Mouse (Mus musculus): ENCODE data around the gene Fam126a. TPM values are rescaled to one million over a fixed set of nuclear protein-coding genes. Genes with fewer than 3 reads are reported as not detected.

Gene Fam126a
- total and polyA plus RNA-seq, 3 experiments = 30.0 to 51.1 (median 34.7) TPM

DNA sequence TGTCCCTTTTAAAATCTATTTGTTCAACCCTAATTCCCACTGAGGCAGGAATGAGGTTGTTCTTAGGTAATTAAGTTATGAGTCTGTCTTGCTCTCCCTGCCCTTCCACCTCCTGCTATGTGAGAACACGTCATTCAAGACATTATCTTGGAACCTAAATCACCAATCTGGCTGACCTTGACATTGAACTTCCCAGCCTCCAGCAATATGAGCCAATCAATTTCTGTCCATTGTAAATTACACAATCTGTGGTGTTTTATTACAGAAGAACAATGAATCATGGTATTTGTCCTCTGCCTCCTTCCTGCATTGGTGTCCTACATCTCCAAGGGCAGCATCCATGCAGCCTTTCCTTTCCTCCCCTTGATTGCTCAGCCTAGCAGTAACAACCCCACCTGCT is 13.9 kb upstream of the Fam126a start:
- no peaks in the 10 kb centered on the region for H3K9me3 ChIP-seq (replicated peaks; ENCODE audit: insufficient read depth, low read length)
- H3K79me2 ChIP-seq (ENCODE audit: control insufficient read depth, insufficient read depth, low read length, poor library complexity) = no peaks in the 10 kb centered on the region
- H3K27me3 ChIP-seq (ENCODE audit: control insufficient read depth in 1 of 2, insufficient read depth in 2 of 2, low read length in 2 of 2) = peaks cover 2 to 10% of the 10 kb centered on the region in 2 experiments; a peak in 3 of 4 replicates
- no peak for DNase-seq (ENCODE audit: low read depth, low spot score)
- H3K9ac ChIP-seq (ENCODE audit: control insufficient read depth, low read depth, low read length, poor library complexity, severe bottlenecking) = no peak overlapping the region
- no peak overlapping the region for H3K4me3 ChIP-seq (ENCODE audit: control insufficient read depth in 1 of 2, insufficient read depth in 1 of 2, low read depth in 2 of 2, low read length in 2 of 2)
- H3K36me3 ChIP-seq (ENCODE audit: control insufficient read depth in 1 of 2, insufficient read depth in 2 of 2, low read length in 2 of 2) = peaks cover 0 to 6% of the 10 kb centered on the region in 2 experiments; a peak in 2 of 4 replicates
- peaks cover 0 to 7% of the 10 kb centered on the region in 2 experiments; a peak in 2 of 4 replicates for H3K4me1 ChIP-seq (ENCODE audit: control insufficient read depth in 1 of 2, insufficient read depth in 2 of 2, low read length in 2 of 2)
- TF ChIP-seq BHLHE40 (IDR thresholded peaks at IDR 0.05; ENCODE audit: borderline replicate concordance, low read depth, low read length) (no peak), ZC3H11A (IDR thresholded peaks at IDR 0.05; ENCODE audit: low read depth, low read length) (no peak), MAFK (IDR thresholded peaks at IDR 0.05; ENCODE audit: borderline replicate concordance, low read depth, low read length) (no peak), ZNF384 (IDR thresholded peaks at IDR 0.05; ENCODE audit: low read depth, low read length) (no peak), ETS1 (IDR thresholded peaks at IDR 0.05; ENCODE audit: low read depth, low read length) (no peak), KAT2A (conservative IDR thresholded peaks at IDR 0.05; ENCODE audit: low read depth, low read length) (no peak), MEF2A (IDR thresholded peaks at IDR 0.05; ENCODE audit: extremely low read depth, insufficient replicate concordance, low read depth, low read length, poor library complexity, severe bottlenecking) (no peak), POLR2AphosphoS5 (IDR thresholded peaks at IDR 0.05; ENCODE audit: borderline replicate concordance, low read depth, low read length) (no peak), MXI1 (IDR thresholded peaks at IDR 0.05; ENCODE audit: low read depth, low read length) (no peak), MAX (IDR thresholded peaks at IDR 0.05; ENCODE audit: low read length) (no peak), E2F4 (IDR thresholded peaks at IDR 0.05; ENCODE audit: borderline replicate concordance, low read depth, low read length) (no peak), CHD1 (IDR thresholded peaks at IDR 0.05; ENCODE audit: low read depth, low read length) (no peak), POLR2A (IDR thresholded peaks at IDR 0.05; ENCODE audit: control insufficient read depth in 1 of 2, insufficient read depth in 1 of 2, low read depth in 1 of 2, low read length in 2 of 2, poor library complexity in 1 of 2) (no peak), EP300 (IDR thresholded peaks at IDR 0.05; ENCODE audit: low read depth in 1 of 2, low read length in 2 of 2) (no peak), ZMIZ1 (IDR thresholded peaks at IDR 0.05; ENCODE audit: low read depth, low read length) (no peak), SMC3 (IDR thresholded peaks at IDR 0.05; ENCODE audit: low read depth, low read length) (no peak), TBP (IDR thresholded peaks at IDR 0.05; ENCODE audit: low read depth, low read length) (no peak), ELF1 (IDR thresholded peaks at IDR 0.05; ENCODE audit: low read depth, low read length) (no peak), ZKSCAN1 (IDR thresholded peaks at IDR 0.05; ENCODE audit: low read depth, low read length) (no peak), USF2 (IDR thresholded peaks at IDR 0.05; ENCODE audit: borderline replicate concordance in 1 of 2, insufficient read depth in 1 of 2, low read depth in 1 of 2, low read length in 2 of 2) (no peak)
- H3K27ac ChIP-seq (ENCODE audit: control insufficient read depth, low read depth, low read length) = no peak overlapping the region

GRCm38 (mm10) chr5:24043367-24043766 is 12.9 kb upstream of the Fam126a start:
- H3K27me3 ChIP-seq (ENCODE audit: control insufficient read depth in 1 of 2, insufficient read depth in 2 of 2, low read length in 2 of 2) = peaks cover 2 to 10% of the 10 kb centered on the region in 2 experiments; a peak in 3 of 4 replicates
- DNase-seq (ENCODE audit: low read depth, low spot score) = no peak
- H3K4me1 ChIP-seq (ENCODE audit: control insufficient read depth in 1 of 2, insufficient read depth in 2 of 2, low read length in 2 of 2) = peaks cover 3 to 7% of the 10 kb centered on the region in 2 experiments; a peak in 2 of 4 replicates
- H3K27ac ChIP-seq (ENCODE audit: control insufficient read depth, low read depth, low read length) = no peak overlapping the region
- H3K79me2 ChIP-seq (ENCODE audit: control insufficient read depth, insufficient read depth, low read length, poor library complexity) = no peaks in the 10 kb centered on the region
- peaks cover 0 to 6% of the 10 kb centered on the region in 2 experiments; a peak in 2 of 4 replicates for H3K36me3 ChIP-seq (ENCODE audit: control insufficient read depth in 1 of 2, insufficient read depth in 2 of 2, low read length in 2 of 2)
- no peak overlapping the region for H3K4me3 ChIP-seq (ENCODE audit: control insufficient read depth in 1 of 2, insufficient read depth in 1 of 2, low read depth in 2 of 2, low read length in 2 of 2)
- no peaks in the 10 kb centered on the region for H3K9me3 ChIP-seq (replicated peaks; ENCODE audit: insufficient read depth, low read length)
- no peak overlapping the region for H3K9ac ChIP-seq (ENCODE audit: control insufficient read depth, low read depth, low read length, poor library complexity, severe bottlenecking)
- no peak for TF ChIP-seq HCFC1 (IDR thresholded peaks at IDR 0.05; ENCODE audit: low read depth, low read length)
- TF ChIP-seq NRF1 (IDR thresholded peaks at IDR 0.05; ENCODE audit: insufficient read depth, low read depth, low read length, poor library complexity, severe bottlenecking) = no peak
- no peak for TF ChIP-seq POLR2AphosphoS5 (IDR thresholded peaks at IDR 0.05; ENCODE audit: borderline replicate concordance, low read depth, low read length)
- TF ChIP-seq E2F4 (IDR thresholded peaks at IDR 0.05; ENCODE audit: borderline replicate concordance, low read depth, low read length) = no peak
- TF ChIP-seq SIN3A (IDR thresholded peaks at IDR 0.05; ENCODE audit: low read length) = no peak
